Mouse (Mus musculus) liver, adult 2 months (tissue): ENCODE results near the gene Hgfac. TPM values are rescaled to one million over a fixed set of nuclear protein-coding genes. Genes with fewer than 3 reads are reported as not detected.
A peak's percentile ranks its signal among the peaks of the same experiment; 100 is the strongest.

Experiments
- DNase-seq: peaks from one replicate; pipeline ENCODE4 v3.0.0-alpha.2; 2011; ENCODE audit warnings: low read depth, low spot score; ENCODE audit errors: extremely low read depth
- H3K27ac ChIP-seq: fragments of 200-500 bp; replicated peaks from 2 replicates; pipeline ENCODE4 v1.5.1; 2012; ENCODE audit warnings: low read depth, mild to moderate bottlenecking, control low read depth, inconsistent platforms, low read length; ENCODE audit not compliant: insufficient read depth
- H3K27me3 ChIP-seq: fragments of 200-500 bp; 2 replicates; pipeline ENCODE4 v1.6.1; 2012; ENCODE audit warnings: mild to moderate bottlenecking, moderate library complexity, low read length, inconsistent platforms; ENCODE audit not compliant: control insufficient read depth, insufficient read depth
- H3K36me3 ChIP-seq: fragments of 200-500 bp; 2 replicates; pipeline ENCODE4 v1.6.1; 2012; ENCODE audit warnings: low read length, inconsistent platforms; ENCODE audit not compliant: control insufficient read depth, insufficient read depth
- H3K4me1 ChIP-seq: fragments of 200-500 bp; 2 replicates; pipeline ENCODE4 v1.6.1; 2011; ENCODE audit warnings: low read length; ENCODE audit not compliant: control insufficient read depth, insufficient read depth
- H3K4me3 ChIP-seq: fragments of 200-500 bp; 2 replicates; pipeline ENCODE4 v1.5.1; 2011; ENCODE audit warnings: low read depth, mild to moderate bottlenecking, control low read depth, low read length, moderate library complexity; ENCODE audit not compliant: insufficient read depth
- H3K79me2 ChIP-seq: fragments of 200-500 bp; 2 replicates; pipeline ENCODE4 v1.6.1; 2012; ENCODE audit warnings: inconsistent platforms, mild to moderate bottlenecking, low read length, moderate library complexity; ENCODE audit not compliant: control insufficient read depth, insufficient read depth
- H3K9ac ChIP-seq: fragments of 200-500 bp; 2 replicates; pipeline ENCODE4 v1.6.1; 2012; ENCODE audit warnings: low read depth, mild to moderate bottlenecking, control low read depth, inconsistent platforms, low read length
- CTCF ChIP-seq: fragments of 200-500 bp; IDR thresholded peaks from 2 replicates; pipeline ENCODE4 v1.5.1; 2011; ENCODE audit warnings: low read depth, low read length, control low read depth
- POLR2A ChIP-seq: fragments of 200-500 bp; IDR thresholded peaks from 2 replicates; pipeline ENCODE4 v1.6.1; 2011; ENCODE audit warnings: low read length, control low read depth; ENCODE audit not compliant: insufficient read depth; ENCODE audit errors: extremely low read depth
- WGBS: fragments of 180-500 bp; shearing (Covaris S2); methylation state at CpG from one replicate; pipeline ENCODE4 v1.1.7; 2018; 5-methylcytosine and 5-hydroxymethylcytosine counted together
- polyA plus RNA-seq: library from polyadenylated mRNA; depleted of rRNA; stranded (reverse); fragments of >200 nt; gene quantifications from 2 replicates; pipeline ENCODE4 v1.2.3, GENCODE M21; 2012; rRNA removed
- total RNA-seq: library from RNA; depleted of rRNA; stranded (reverse); fragments of >200 nt; gene quantifications from 2 replicates; pipeline ENCODE4 v1.2.3, GENCODE M21; 2014; rRNA removed

Gene Hgfac
- total RNA-seq (239 and 244 TPM in 2 replicates), polyA plus RNA-seq (780 and 1,032 TPM in 2 replicates)

DNA sequence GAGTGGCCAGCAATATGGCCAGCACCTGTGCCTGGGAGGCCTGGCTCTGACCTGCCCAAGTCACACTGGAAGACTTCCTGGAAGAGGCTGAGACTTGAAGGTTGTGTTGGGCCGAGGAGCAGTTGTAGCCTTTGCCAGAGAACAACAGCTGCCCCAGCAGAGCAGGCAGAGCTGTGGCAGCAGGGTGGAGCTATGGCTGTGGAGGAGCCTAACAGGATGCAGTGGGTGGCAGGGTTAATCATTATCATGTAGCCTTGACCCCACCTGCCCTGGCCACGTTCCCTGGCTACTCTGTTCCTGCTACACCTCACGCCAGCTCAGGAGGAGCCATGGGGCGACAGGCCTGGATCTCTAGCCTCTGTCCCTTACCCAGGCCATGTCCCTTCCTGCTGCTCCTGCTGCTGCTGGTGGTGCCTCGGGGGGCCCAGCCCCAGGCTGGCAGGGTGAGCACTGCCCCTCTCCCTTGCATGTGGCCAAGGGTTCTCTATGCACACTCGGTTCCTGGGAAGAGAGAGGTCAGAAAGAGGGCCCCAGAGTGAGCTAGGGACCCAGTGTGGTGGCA, at the start of gene Hgfac:
Gene Hgfac, plus strand, starts transcription at position 242 of the 562 bp plus-strand sequence.
- TF ChIP-seq CTCF = no peak; the same call in 1 of the 2 replicates
- TF ChIP-seq POLR2A = peak; percentile 79
- Histone ChIP-seq H3K36me3 (peaks cover 4% of the 10 kb centered on the region; the same call in 1 of the 2 replicates), H3K79me2 (peaks cover 7% of the 10 kb centered on the region; the same call in 1 of the 2 replicates), H3K27ac (peak within 1 kb of the TSS; percentile 97), H3K27me3 (no peaks in the 10 kb centered on the region), H3K4me3 (peak within 1 kb of the TSS; percentile 74), H3K9ac (peak within 1 kb of the TSS; percentile 88), H3K4me1 (peaks cover 22% of the 10 kb centered on the region)
- DNase-seq = peak; percentile 96
- WGBS = 5% methylated on average over 6 of the region's 6 CpGs

DNA sequence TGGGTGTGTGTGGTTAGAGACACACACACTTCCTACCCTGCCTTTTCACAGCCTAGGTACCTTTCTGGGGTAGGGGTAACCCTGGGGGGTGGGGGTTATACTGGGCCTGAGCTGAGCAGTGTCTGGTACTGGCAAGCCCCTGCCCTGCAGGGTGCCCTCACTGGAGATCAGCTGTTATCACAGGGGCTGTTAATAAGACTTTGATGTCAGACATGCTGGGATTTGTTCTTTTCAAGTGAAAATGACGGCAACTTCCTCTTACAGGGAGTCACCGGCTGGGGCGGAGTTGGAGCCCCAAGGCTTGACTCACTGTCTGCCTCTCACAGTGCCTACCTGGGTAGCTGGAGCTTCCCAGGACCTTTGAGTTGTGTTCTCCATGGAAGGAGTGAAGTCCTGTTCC, 42.6 kb upstream of the Hgfac start:
- WGBS = 90% methylated on average over 3 of the region's 3 CpGs
- Histone ChIP-seq H3K9ac (no peak overlapping the region), H3K27me3 (no peaks in the 10 kb centered on the region), H3K27ac (no peak overlapping the region), H3K79me2 (no peaks in the 10 kb centered on the region), H3K4me3 (no peak overlapping the region), H3K36me3 (no peaks in the 10 kb centered on the region), H3K4me1 (no peaks in the 10 kb centered on the region)
- DNase-seq = no peak
- TF ChIP-seq CTCF (no peak), POLR2A (no peak)

DNA sequence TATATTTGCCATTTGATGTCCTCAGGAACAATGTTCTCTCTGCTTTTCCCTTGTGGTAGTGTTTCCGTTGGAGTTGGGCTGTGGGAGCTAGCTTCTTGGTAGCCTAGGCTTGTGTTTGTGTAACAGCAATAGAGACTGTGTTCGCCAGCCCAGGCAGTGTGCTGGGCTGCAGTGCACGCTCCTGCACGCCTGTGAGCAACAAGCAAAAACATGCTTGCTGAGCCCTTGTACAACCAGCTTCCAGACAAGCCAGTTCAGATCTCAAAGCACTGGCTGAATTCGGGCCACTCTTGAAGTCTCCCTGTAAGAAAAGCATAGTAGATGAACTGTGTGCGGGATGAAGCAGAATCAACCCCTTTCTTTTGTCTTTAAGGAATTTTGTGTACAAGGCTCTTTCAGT, 42.0 kb upstream of the Hgfac start:
- H3K36me3 ChIP-seq = no peaks in the 10 kb centered on the region
- H3K9ac ChIP-seq = no peak overlapping the region
- H3K4me1 ChIP-seq = no peaks in the 10 kb centered on the region
- H3K4me3 ChIP-seq = no peak overlapping the region
- DNase-seq = no peak
- 92% methylated on average over 6 of the region's 6 CpGs for WGBS
- H3K27me3 ChIP-seq = no peaks in the 10 kb centered on the region
- H3K27ac ChIP-seq = no peak overlapping the region
- TF ChIP-seq POLR2A (no peak), CTCF (no peak)
- no peaks in the 10 kb centered on the region for H3K79me2 ChIP-seq

DNA sequence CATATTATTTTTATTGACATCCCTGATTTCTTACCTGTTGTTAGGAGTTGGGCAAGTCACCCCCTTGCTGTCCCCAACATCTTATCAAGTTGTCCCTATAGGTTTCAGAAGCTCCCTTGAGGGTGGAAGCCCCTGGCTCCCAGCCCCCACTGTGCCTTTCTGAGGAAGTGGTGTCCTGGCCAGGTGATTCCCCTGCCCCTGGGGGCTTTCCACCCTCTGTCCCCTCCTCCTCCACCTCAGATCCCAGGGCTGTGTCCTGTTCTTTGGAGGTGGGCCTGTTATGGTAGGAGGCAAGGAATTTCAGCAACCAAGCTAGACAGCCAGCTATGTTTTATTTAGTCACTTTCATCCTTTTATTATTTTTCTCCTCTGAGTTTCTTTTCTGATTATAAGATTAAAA, 41.0 kb upstream of the Hgfac start:
- Histone ChIP-seq H3K36me3 (no peaks in the 10 kb centered on the region), H3K9ac (no peak overlapping the region), H3K27me3 (no peaks in the 10 kb centered on the region), H3K4me1 (no peaks in the 10 kb centered on the region), H3K79me2 (no peaks in the 10 kb centered on the region), H3K4me3 (no peak overlapping the region), H3K27ac (no peak overlapping the region)
- TF ChIP-seq CTCF (no peak), POLR2A (no peak)
- no peak for DNase-seq

DNA sequence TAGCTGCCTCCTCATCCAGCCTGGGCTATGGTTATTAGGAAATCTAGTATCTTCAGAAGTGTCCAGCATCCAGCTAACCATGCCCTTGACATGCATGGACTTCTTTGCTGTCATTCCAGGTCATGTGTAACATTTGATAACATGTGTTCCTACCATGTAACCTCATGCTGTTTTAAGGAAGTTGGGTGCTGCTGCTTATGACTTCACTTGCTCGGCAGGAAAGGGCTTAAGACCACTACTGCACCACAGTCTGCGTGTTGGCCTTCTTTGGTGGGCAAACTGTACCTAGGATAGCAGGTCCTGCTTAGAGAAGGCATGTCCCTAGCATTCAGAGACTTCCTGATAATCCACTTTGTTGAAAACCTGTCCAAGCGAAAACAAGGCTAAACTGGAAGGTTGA, 40.2 kb upstream of the Hgfac start:
- DNase-seq = no peak
- Histone ChIP-seq H3K36me3 (no peaks in the 10 kb centered on the region), H3K27me3 (no peaks in the 10 kb centered on the region), H3K4me1 (no peaks in the 10 kb centered on the region), H3K79me2 (no peaks in the 10 kb centered on the region), H3K27ac (no peak overlapping the region), H3K9ac (no peak overlapping the region), H3K4me3 (no peak overlapping the region)
- WGBS = 87% methylated on average over 3 of the region's 3 CpGs
- TF ChIP-seq CTCF (no peak), POLR2A (no peak)

DNA sequence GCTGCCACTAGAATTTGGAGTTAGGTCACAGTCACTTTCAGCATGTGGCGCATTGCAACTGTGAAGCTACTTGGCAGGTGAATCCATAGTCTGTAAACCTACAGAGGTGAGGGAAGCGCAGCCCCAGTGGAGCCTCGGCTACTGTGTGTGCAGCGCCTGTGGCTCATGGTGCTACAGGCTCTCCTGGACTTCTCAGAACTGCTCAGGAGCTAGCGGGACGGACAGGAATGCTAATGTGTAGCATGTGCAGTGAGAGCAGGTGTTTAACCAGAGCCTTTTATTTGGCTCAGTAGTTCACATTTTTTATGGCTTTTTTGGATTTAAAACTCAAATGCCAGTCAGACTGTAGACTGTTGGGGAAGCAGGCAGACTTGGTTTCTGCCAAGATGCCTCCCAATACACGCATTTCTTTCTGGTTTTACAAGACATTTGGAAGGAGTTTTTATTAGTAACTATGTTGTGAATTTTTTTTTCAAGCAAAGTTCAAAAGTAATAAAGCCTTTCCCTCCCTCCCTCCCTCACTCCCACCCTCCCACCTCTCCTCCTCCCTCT, 37.6 kb upstream of the Hgfac start:
- H3K9ac ChIP-seq = no peak overlapping the region
- H3K36me3 ChIP-seq = no peaks in the 10 kb centered on the region
- TF ChIP-seq CTCF = no peak
- no peak for TF ChIP-seq POLR2A
- no peaks in the 10 kb centered on the region for H3K4me1 ChIP-seq
- WGBS = 94% methylated on average over 7 of the region's 7 CpGs
- no peak for DNase-seq
- H3K27me3 ChIP-seq = no peaks in the 10 kb centered on the region
- H3K27ac ChIP-seq = no peak overlapping the region
- H3K79me2 ChIP-seq = no peaks in the 10 kb centered on the region
- H3K4me3 ChIP-seq = no peak overlapping the region
